Mouse (Mus musculus): ENCODE data around the gene Krt33a.

DNA sequence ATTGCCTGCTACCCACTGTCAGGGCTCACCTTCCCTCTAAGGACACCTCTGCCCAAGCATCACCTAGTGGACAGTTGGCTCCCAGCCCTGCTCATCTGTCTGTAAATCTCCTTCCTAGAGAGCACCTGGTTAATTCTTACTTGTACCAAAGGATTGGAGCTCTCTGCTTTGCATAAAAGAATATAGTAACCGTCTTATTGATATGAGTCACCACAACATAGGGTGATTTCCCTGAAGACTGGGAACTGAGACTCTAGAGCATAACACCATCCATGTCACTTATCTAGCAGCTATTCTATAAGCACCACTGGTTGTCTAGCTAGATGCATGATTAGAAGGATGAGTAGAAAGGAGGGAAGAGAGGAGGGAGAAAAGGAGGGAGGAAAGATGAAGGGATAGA lies 32.6 kb downstream of the Krt33a start:
- TF ChIP-seq CTCF (IDR thresholded peaks at IDR 0.05; ENCODE audit: control insufficient read depth, insufficient read depth, insufficient read length) = no peak
- no peak for TF ChIP-seq CEBPB (IDR thresholded peaks at IDR 0.05; ENCODE audit: low read depth)
- no peak for TF ChIP-seq USF1 (IDR thresholded peaks at IDR 0.05; ENCODE audit: low read depth)
- TF ChIP-seq MAX (IDR thresholded peaks at IDR 0.05) = no peak
- no peak for TF ChIP-seq MYOD1 (IDR thresholded peaks at IDR 0.05; ENCODE audit: control insufficient read depth, insufficient read length, low read depth)
- no peak for TF ChIP-seq MYOG (IDR thresholded peaks at IDR 0.05; ENCODE audit: control insufficient read depth, extremely low read depth, insufficient read length)
- TF ChIP-seq FOSL1 (IDR thresholded peaks at IDR 0.05; ENCODE audit: insufficient read depth, low read length, poor library complexity, severe bottlenecking) = no peak
